Mouse (Mus musculus): ENCODE data around the gene Nr2c2ap.

Gene Nr2c2ap

GRCm38 (mm10) chr8:70112401-70113016 lies 18.6 kb upstream of the Nr2c2ap start:
- H3K4me3 ChIP-seq (replicated peaks; ENCODE audit: low read length) = peak overlapping the region; percentile 78
- TF ChIP-seq POU5F1 (IDR thresholded peaks at IDR 0.05; ENCODE audit: borderline replicate concordance, low read length) = no peak
- no peaks in the 10 kb centered on the region for H3K9me3 ChIP-seq (ENCODE audit: low read length)
- peaks cover 36% of the 10 kb centered on the region for H3K4me1 ChIP-seq (replicated peaks; ENCODE audit: low read depth, low read length)
- H3K27me3 ChIP-seq (ENCODE audit: insufficient read depth, low read length) = peaks cover 92% of the 10 kb centered on the region
- H3K36me3 ChIP-seq (ENCODE audit: insufficient read depth, low read length) = no peaks in the 10 kb centered on the region

- H3K4me1 ChIP-seq (replicated peaks; ENCODE audit: low read depth, low read length) = peaks cover 48% of the 10 kb centered on the region
- H3K36me3 ChIP-seq (ENCODE audit: insufficient read depth, low read length) = no peaks in the 10 kb centered on the region
- H3K27me3 ChIP-seq (ENCODE audit: insufficient read depth, low read length) = peaks cover 97% of the 10 kb centered on the region
- no peak overlapping the region for H3K4me3 ChIP-seq (replicated peaks; ENCODE audit: low read length)
- H3K9me3 ChIP-seq (ENCODE audit: low read length) = no peaks in the 10 kb centered on the region
- TF ChIP-seq NANOG (IDR thresholded peaks at IDR 0.05; ENCODE audit: borderline replicate concordance, low read length) = no peak
- no peak for TF ChIP-seq POU5F1 (IDR thresholded peaks at IDR 0.05; ENCODE audit: borderline replicate concordance, low read length)
- TF ChIP-seq CTCF (conservative IDR thresholded peaks at IDR 0.05; ENCODE audit: low read length) = no peak
Measured at GRCm38 (mm10) chr8:70114488-70114887, 16.6 kb upstream of the Nr2c2ap start.

GRCm38 (mm10) chr8:70114892-70115291 lies 16.2 kb upstream of the Nr2c2ap start:
- H3K9me3 ChIP-seq (ENCODE audit: low read length) = no peaks in the 10 kb centered on the region
- H3K4me3 ChIP-seq (replicated peaks; ENCODE audit: low read length) = no peak overlapping the region
- no peaks in the 10 kb centered on the region for H3K36me3 ChIP-seq (ENCODE audit: insufficient read depth, low read length)
- TF ChIP-seq NANOG (IDR thresholded peaks at IDR 0.05; ENCODE audit: borderline replicate concordance, low read length) (no peak), CTCF (conservative IDR thresholded peaks at IDR 0.05; ENCODE audit: low read length) (no peak), POU5F1 (IDR thresholded peaks at IDR 0.05; ENCODE audit: borderline replicate concordance, low read length) (no peak)
- peaks cover 99% of the 10 kb centered on the region for H3K27me3 ChIP-seq (ENCODE audit: insufficient read depth, low read length)
- H3K4me1 ChIP-seq (replicated peaks; ENCODE audit: low read depth, low read length) = peaks cover 52% of the 10 kb centered on the region

- H3K4me1 ChIP-seq (replicated peaks; ENCODE audit: low read depth, low read length) = peaks cover 40% of the 10 kb centered on the region
- peaks cover 79% of the 10 kb centered on the region for H3K27me3 ChIP-seq (ENCODE audit: insufficient read depth, low read length)
- TF ChIP-seq NANOG (IDR thresholded peaks at IDR 0.05; ENCODE audit: borderline replicate concordance, low read length) = no peak
- H3K4me3 ChIP-seq (replicated peaks; ENCODE audit: low read length) = no peak overlapping the region
- no peaks in the 10 kb centered on the region for H3K9me3 ChIP-seq (ENCODE audit: low read length)
- no peaks in the 10 kb centered on the region for H3K36me3 ChIP-seq (ENCODE audit: insufficient read depth, low read length)
Measured at GRCm38 (mm10) chr8:70117611-70118010, 13.5 kb upstream of the Nr2c2ap start.

- Histone ChIP-seq H3K4me3 (replicated peaks; ENCODE audit: low read length) (no peak overlapping the region), H3K27me3 (ENCODE audit: insufficient read depth, low read length) (peaks cover 65% of the 10 kb centered on the region), H3K36me3 (ENCODE audit: insufficient read depth, low read length) (no peaks in the 10 kb centered on the region), H3K4me1 (replicated peaks; ENCODE audit: low read depth, low read length) (peaks cover 37% of the 10 kb centered on the region), H3K9me3 (ENCODE audit: low read length) (no peaks in the 10 kb centered on the region)
- TF ChIP-seq CTCF (conservative IDR thresholded peaks at IDR 0.05; ENCODE audit: low read length) (no peak), POU5F1 (IDR thresholded peaks at IDR 0.05; ENCODE audit: borderline replicate concordance, low read length) (peak; percentile 72; the same call in 1 of the 2 replicates), NANOG (IDR thresholded peaks at IDR 0.05; ENCODE audit: borderline replicate concordance, low read length) (no peak)
Measured at GRCm38 (mm10) chr8:70118726-70119700, 12.1 kb upstream of the Nr2c2ap start.

- TF ChIP-seq NANOG (IDR thresholded peaks at IDR 0.05; ENCODE audit: borderline replicate concordance, low read length) (no peak), POU5F1 (IDR thresholded peaks at IDR 0.05; ENCODE audit: borderline replicate concordance, low read length) (no peak), CTCF (conservative IDR thresholded peaks at IDR 0.05; ENCODE audit: low read length) (no peak)
- peak within 1 kb of the TSS; percentile 70 for H3K4me3 ChIP-seq (replicated peaks; ENCODE audit: low read length)
- no peaks in the 10 kb centered on the region for H3K9me3 ChIP-seq (ENCODE audit: low read length)
- peaks cover 32% of the 10 kb centered on the region for H3K4me1 ChIP-seq (replicated peaks; ENCODE audit: low read depth, low read length)
- H3K27me3 ChIP-seq (ENCODE audit: insufficient read depth, low read length) = peaks cover 53% of the 10 kb centered on the region
- no peaks in the 10 kb centered on the region for H3K36me3 ChIP-seq (ENCODE audit: insufficient read depth, low read length)
Measured at GRCm38 (mm10) chr8:70120667-70121066, 10.5 kb upstream of the Nr2c2ap start, which contains the start of gene Ncan. Gene Ncan (minus strand): TSS chr8:70120873.

- peaks cover 27% of the 10 kb centered on the region for H3K4me1 ChIP-seq (replicated peaks; ENCODE audit: low read depth, low read length)
- TF ChIP-seq CTCF (conservative IDR thresholded peaks at IDR 0.05; ENCODE audit: low read length) (peak; percentile 59), POU5F1 (IDR thresholded peaks at IDR 0.05; ENCODE audit: borderline replicate concordance, low read length) (no peak)
- H3K27me3 ChIP-seq (ENCODE audit: insufficient read depth, low read length) = peaks cover 31% of the 10 kb centered on the region
- H3K4me3 ChIP-seq (replicated peaks; ENCODE audit: low read length) = no peak overlapping the region
- H3K9me3 ChIP-seq (ENCODE audit: low read length) = no peaks in the 10 kb centered on the region
- no peaks in the 10 kb centered on the region for H3K36me3 ChIP-seq (ENCODE audit: insufficient read depth, low read length)
Measured at GRCm38 (mm10) chr8:70122863-70123262, 8.3 kb upstream of the Nr2c2ap start.

GRCm38 (mm10) chr8:70124992-70125391 lies 6.1 kb upstream of the Nr2c2ap start:
- H3K4me1 ChIP-seq (replicated peaks; ENCODE audit: low read depth, low read length) = peaks cover 29% of the 10 kb centered on the region
- no peaks in the 10 kb centered on the region for H3K36me3 ChIP-seq (ENCODE audit: insufficient read depth, low read length)
- peaks cover 10% of the 10 kb centered on the region for H3K27me3 ChIP-seq (ENCODE audit: insufficient read depth, low read length)
- H3K4me3 ChIP-seq (replicated peaks; ENCODE audit: low read length) = no peak overlapping the region
- TF ChIP-seq POU5F1 (IDR thresholded peaks at IDR 0.05; ENCODE audit: borderline replicate concordance, low read length) = no peak
- TF ChIP-seq CTCF (conservative IDR thresholded peaks at IDR 0.05; ENCODE audit: low read length) = no peak
- TF ChIP-seq NANOG (IDR thresholded peaks at IDR 0.05; ENCODE audit: borderline replicate concordance, low read length) = no peak
- H3K9me3 ChIP-seq (ENCODE audit: low read length) = no peaks in the 10 kb centered on the region
